Mouse (Mus musculus) skeletal muscle tissue, adult 2 months (tissue): ENCODE measurements around the gene Cyp2ab1.
A peak's percentile ranks its signal among the peaks of the same experiment; 100 is the strongest.
"Not testable (repeated sequence)": the region's sequence is repeated elsewhere in the genome, so short reads cannot be mapped to it uniquely, and the experiment has no call there.

ENCODE experiments used
- DNase-seq: peaks from one replicate; pipeline ENCODE4 v3.0.0-alpha.2; 2012; ENCODE audit warnings: low read depth, low spot score

The Cyp2ab1 gene

GRCm38 (mm10) chr16:20325286-20325685 is at the start of gene Cyp2ab1:
TSS of gene Cyp2ab1 (minus strand) at chr16:20325404.
- peak; percentile 17 for DNase-seq

GRCm38 (mm10) chr16:20371731-20372130 is 46.5 kb upstream of the Cyp2ab1 start:
- no peak for DNase-seq

GRCm38 (mm10) chr16:20368221-20368620 is 43.0 kb upstream of the Cyp2ab1 start:
- no peak for DNase-seq

- DNase-seq, result no peak
Measured at GRCm38 (mm10) chr16:20362121-20362520, 36.9 kb upstream of the Cyp2ab1 start.

GRCm38 (mm10) chr16:20361496-20361895 is 36.3 kb upstream of the Cyp2ab1 start:
- not testable (repeated sequence) for DNase-seq

GRCm38 (mm10) chr16:20359643-20360295 is 34.6 kb upstream of the Cyp2ab1 start:
- no peak for DNase-seq

- no peak for DNase-seq
Measured at GRCm38 (mm10) chr16:20357837-20358236, 32.6 kb upstream of the Cyp2ab1 start.

- no peak for DNase-seq
Measured at GRCm38 (mm10) chr16:20354762-20355161, 29.6 kb upstream of the Cyp2ab1 start.

- no peak for DNase-seq
Measured at GRCm38 (mm10) chr16:20354011-20354410, 28.8 kb upstream of the Cyp2ab1 start.

- no peak for DNase-seq
Measured at GRCm38 (mm10) chr16:20345464-20345863, 20.3 kb upstream of the Cyp2ab1 start.

GRCm38 (mm10) chr16:20338616-20339015 is 13.4 kb upstream of the Cyp2ab1 start:
- no peak for DNase-seq

- no peak for DNase-seq
Measured at GRCm38 (mm10) chr16:20334918-20335317, 9.7 kb upstream of the Cyp2ab1 start.

- DNase-seq, result no peak
Measured at GRCm38 (mm10) chr16:20328306-20328705, 3.1 kb upstream of the Cyp2ab1 start.

- DNase-seq, result peak; percentile 18
Measured at GRCm38 (mm10) chr16:20323907-20324306, 1.3 kb downstream of the Cyp2ab1 start.

GRCm38 (mm10) chr16:20322274-20322673 is 2.9 kb downstream of the Cyp2ab1 start:
- no peak for DNase-seq

- peak; percentile 13 for DNase-seq
Measured at GRCm38 (mm10) chr16:20316770-20317169, 8.4 kb downstream of the Cyp2ab1 start.

- no peak for DNase-seq
Measured at GRCm38 (mm10) chr16:20315266-20315665, 9.9 kb downstream of the Cyp2ab1 start.

GRCm38 (mm10) chr16:20312272-20312671 is 12.9 kb downstream of the Cyp2ab1 start:
- DNase-seq, result no peak

GRCm38 (mm10) chr16:20301770-20302649 is 23.2 kb downstream of the Cyp2ab1 start, which contains the start of gene Parl:
TSS of gene Parl (minus strand) at chr16:20302387.
- peak; percentile 89 for DNase-seq

GRCm38 (mm10) chr16:20300076-20300475 is 25.1 kb downstream of the Cyp2ab1 start:
- no peak for DNase-seq

- DNase-seq, result no peak
Measured at GRCm38 (mm10) chr16:20280238-20280637, 45.0 kb downstream of the Cyp2ab1 start.

GRCm38 (mm10) chr16:20279395-20279794 is 45.8 kb downstream of the Cyp2ab1 start:
- peak; percentile 15 for DNase-seq

GRCm38 (mm10) chr16:20272994-20273393 is 52.2 kb downstream of the Cyp2ab1 start:
- no peak for DNase-seq
